Mouse (Mus musculus) 416B (cell line): Measurements from ENCODE around the gene Tor1aip2.

Experiments
- DNase-seq: peaks from one replicate; pipeline ENCODE4 v3.0.0; 2011; ENCODE audit warnings: low read depth

Gene Tor1aip2

DNA sequence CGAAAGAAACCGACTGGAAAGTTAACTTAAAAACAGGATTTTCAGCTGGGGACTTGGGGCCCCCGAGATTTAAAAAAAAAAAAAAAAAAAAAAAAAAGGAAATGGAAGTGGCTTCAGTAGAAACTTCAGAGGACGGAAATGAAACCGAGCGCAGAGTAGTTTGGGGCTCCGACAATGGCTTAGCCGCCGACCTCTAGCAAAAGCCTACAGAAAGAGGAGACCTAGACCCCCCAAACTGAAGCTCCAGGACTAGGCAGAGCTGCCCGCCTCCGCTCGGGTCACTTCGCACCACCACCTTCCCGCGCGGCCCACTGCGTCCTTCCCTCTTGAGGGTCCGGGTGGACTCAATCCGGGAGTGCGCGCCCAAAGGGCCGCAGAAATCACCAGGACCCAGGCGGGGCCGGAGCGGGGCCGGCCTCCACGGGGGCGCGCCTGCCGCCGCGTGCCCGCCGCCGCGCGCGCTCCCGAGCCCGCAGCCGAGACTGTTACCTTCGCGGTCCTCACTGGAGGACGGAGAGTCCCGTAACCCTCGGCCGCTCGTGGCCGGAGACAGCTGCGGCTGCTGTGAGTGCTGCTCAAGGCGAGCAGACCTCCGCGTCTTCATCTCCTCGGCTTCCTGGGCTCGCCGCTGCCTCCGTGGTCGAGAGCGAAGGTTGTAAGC is at the start of gene Tor1aip2:
Gene Tor1aip2 (plus strand): TSS at position 135 of the 661 bp plus-strand sequence.
- DNase-seq, result peak; percentile 88

DNA sequence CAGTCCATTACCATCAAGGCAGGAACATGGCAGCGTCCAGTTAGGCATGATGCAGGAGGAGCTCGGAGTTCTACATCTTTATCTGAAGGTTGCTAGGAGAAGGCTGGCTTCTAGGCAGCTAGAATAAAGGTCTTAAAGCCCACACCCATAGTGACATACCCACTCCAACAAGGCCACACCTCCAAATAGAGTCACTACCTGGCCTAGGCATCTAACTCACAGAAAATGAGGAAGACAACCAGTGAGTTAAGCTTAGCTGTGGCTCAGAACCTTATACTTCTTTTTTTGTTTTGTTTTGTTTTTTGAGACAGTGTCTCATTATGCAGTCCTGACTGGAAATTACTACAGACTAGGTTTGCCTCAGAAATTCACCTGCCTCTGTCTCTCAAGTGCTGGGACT is 47.6 kb upstream of the Tor1aip2 start:
- no peak for DNase-seq

DNA sequence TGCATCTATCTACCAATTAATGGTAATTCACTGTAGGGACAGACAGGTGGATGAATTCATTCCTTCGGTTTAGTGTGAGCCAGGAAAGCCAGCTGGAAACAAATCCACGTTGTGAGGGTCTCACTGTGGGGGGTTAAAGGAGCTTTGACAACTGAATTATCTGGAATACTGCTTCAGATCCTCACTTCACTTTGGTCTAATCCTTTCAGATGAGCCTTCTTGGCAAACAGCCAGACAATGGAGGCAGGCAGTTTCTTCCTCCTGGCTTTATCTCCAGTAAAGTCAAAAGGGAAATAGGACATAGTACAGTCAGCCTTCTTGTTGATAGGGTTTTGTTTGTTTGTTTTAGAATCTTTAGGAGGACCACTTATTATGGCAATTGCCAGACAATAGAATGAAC is 45.8 kb upstream of the Tor1aip2 start:
- DNase-seq, result no peak

DNA sequence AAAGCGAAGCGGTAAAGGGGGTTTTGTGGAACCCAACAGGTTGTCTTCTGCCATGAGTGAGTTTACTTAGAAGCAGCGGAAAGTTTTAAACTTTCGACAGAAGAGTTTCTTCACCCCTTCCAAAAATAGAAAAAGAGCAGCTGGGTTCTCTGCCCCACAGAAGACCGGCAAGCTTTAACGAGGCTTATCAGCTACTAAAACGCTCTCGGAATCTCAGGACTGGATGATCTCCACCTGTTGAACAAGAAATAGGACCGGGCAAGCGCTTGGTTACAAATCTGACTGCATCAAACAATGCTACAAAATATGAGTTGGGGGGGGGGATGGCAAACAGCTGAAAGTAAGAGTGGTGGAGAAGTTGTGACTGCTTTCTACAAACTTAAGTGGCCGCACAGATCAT is 44.8 kb upstream of the Tor1aip2 start:
- no peak for DNase-seq

DNA sequence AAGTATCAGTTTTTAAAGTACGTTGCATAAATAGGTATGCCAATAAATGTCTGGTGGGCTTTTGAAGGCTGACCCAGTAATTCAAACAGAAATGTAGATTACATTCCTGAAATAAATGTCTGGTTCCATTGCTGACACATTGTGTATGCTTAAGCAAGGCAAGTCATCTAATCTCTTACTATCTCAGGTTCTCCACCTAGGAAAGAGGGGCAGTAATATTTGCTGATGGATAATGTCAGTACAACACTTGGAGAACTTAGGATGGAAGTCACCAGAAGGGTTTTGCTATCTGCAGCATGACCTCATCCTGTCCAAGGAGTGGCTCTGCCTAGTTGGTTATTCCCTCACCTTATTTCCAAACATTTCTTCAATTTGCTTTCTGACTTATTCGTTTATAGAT is 40.7 kb upstream of the Tor1aip2 start:
- DNase-seq, result no peak

DNA sequence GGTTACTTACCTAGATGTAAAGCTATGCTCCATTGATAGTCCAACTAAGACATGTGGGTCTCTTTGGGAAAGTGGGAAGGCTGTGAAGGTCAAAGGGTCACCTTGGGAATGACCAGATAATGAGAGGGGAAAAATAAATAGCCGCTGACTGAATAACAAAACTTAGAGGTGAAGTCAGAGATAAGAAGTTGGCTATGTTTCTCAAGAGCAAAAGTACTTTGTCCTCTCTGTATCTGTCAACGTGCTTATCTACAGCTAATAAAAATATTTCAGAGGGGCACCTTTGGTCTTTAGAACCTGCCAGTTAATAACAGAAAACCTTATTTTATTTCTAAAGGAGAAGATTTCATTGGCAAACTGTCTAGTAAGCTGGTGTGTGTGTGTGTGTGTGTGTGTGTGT is 39.6 kb upstream of the Tor1aip2 start:
- no peak for DNase-seq

DNA sequence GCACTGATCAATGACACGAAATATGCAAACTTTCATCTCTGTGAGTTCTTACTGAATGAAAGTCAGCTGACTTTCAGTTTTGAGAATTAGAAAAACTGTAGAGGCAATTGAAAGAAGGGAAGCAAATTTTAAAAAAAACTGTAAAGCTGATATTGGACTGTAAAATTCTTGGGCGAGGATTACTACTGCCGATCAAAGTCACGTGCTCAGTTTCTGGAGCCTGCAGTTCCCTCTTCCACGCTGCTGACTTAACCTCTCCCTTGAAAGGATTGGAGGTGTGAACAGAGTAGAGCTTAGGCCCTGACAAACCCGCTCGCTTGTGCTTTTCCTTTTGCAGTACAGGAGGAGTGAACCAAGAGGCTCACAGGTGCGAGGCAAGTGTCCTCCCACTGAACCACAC is 32.8 kb upstream of the Tor1aip2 start:
- DNase-seq, result no peak

DNA sequence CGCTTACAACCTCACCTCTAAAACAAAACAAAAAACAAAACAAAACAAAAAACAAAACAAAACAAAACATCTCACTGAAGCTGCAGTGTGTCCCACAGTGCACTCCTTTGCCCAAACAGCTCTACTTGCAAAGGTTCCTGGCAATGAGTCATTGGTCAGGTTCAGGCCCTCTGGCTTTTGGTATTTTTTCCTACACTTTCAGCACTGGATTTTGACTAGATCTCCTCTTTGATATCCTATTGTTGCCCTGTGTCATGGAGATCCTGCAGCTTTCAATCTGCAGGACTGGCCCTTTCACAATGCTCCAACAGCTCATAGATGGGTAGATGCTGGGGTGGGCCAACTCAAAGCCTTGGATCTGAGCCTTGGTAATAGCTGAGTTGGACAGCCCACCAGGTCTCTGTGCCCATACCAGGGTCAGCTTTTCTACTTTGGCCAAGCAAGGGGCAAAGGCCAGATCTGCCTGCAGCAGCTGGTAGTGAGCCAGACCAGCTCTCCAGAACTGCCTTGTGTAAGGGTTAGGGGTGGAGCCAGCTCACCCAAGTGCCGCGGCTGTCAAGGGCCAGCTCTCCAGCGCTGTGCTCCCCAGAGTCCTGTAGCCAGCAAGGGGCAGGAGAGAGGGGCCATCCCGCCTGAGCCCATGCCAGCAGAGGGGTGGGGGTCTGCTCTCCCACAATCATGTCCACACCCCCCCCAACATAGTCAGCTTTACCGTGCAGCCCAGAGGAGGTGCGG is 31.8 kb upstream of the Tor1aip2 start:
- DNase-seq, result no peak

DNA sequence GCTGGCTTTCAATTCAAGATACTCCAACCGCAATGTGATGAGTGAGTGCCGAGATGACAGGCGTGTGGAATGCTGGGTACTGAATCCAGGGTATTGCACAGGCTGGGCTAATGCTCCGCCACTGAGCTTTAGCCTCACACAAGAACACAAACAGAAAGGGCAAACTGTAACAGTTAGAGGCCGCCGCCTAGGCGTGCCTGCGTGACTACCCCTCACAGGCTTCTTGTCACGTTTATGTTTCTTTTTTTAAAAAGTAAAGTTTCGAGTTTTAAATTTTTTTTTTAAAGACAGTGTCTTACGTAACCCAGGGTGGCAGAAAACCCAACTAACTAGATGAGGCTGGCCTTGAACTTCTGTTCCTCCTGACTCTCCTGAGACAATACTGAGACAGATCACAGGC is 29.3 kb upstream of the Tor1aip2 start:
- DNase-seq, result no peak

DNA sequence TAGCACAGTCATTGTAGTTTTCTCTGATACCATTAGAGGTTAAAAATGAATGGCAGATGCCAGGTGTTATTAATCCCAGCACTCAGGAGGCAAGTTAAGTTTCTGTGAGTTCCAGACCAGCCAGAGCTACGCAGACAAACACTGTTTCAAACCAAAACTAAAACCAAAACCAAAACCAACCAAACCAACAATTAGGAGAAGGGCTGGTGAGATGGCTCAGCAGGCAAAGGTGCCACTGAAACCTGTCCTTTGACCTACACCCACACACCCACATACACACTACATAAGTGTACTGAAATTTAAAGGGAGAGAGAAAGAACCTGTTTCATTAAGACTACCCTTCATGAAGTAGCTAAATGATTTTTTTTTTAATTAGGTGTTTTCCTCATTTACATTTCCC is 26.2 kb upstream of the Tor1aip2 start:
- DNase-seq, result no peak

DNA sequence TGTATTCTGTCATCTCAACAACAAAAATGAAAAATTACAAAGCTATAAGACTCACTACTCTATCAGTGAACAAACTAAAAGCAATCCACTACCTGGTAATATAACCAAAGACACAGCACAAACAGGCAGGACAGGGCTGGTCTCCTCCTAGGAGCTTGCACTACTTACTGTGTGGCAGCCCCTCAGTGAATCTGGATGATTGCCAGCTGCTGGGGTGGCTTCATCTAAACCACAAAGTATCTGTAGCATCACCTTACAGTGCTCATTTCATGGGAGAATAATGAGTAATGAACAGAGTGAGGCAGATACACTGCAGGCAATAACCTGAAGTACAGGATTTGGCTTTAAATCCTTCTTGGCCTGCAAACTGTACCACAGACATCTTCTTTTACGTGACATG is 15.4 kb upstream of the Tor1aip2 start:
- DNase-seq, result no peak

DNA sequence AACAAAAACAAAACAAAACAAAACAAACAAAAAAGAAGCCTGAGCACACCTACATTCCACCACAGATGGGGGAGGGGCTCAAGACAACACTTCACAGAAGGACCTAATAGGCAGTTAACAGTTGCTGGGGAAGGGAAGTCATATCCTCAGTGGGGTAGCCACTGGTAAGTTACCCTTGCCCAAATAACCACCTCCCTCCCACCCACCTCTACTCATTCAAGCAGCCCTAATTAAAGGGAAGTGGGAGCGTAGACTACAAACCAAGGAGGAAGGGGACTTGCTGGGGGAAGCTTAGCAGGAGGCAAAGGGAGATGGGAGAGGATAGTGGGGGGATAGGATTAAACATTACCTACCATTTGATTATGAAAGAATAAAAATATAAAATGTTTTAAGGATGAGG is 14.8 kb upstream of the Tor1aip2 start:
- DNase-seq, result no peak

DNA sequence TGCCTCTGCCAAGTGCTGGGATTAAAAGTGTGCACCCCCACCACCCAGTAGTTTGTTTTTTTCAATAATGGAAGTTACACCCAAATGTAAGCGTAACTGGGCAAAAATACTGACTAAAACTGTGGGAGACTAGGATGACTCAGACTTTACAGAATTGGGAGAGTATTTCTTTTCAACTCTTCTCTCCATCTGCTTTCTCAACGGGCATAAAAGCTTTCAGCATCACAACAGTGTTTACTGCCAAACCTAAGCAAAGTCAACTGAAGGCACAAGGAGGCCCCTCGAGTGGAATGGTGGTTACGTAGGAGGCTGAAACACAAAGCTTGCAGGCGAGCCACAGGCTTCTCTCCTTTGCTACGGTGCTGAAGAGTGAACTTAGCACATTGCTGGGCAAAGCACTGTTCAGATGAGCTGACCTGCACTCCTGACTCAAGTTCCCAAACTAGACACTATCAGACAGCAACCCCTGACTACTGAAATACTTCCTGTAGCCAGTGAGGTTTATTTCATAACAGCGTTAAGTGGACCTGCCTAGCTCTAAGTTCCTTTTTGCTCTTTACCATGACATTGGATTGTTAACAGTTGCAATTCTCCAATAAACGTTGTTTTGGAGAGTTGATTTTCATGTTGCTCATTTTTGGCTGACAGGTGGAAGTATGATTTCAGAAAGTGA is 10.2 kb upstream of the Tor1aip2 start:
- DNase-seq, result peak; percentile 71

DNA sequence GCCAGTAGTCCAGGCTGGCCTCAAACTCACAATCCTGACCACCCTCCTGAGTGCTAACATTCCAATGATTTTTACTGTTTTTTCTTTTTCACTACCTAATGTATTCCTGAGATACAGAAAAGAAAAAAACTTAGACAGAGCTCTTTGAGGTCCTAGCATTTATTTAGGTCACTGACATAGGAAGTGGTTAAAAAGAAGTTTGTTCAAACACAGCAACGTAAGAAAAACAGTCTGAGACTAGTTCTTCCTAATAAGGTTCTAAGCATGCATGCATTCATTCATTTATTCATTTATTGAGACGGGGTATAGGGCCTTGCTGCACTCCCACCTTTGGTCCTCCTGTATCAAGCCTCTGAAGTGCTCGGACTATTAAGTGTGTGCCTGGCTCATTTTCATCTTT is 7.4 kb upstream of the Tor1aip2 start:
- DNase-seq, result no peak

DNA sequence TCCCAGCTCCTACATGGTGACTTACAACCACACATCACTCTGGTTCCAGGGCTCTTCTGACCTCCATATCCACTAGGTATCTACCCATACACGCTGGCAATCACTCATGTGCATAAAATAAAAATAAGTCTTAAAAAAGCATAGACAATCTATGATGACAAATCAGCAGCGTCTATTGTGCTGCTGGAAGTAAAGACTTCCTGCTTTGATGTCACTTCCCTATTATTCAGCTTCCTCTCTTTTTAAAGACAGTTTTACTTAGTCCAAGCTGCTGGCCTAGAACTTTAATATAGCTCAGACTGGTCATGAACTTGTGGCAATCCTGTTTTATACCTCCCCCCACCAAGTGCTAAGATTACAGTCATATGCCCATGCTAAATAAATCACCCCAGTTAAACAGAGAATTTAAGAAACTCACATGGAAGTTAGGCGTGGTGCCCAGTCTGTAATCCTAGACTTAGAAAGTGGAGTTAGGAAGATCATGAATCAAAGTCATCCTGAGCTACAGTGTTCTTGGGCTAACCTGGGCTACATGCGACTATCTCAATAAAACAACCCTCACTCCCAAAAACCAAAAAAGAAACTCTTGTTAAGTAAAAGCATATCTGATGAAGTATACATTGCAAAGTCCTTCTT is 6.7 kb upstream of the Tor1aip2 start:
- DNase-seq, result peak; percentile 52

DNA sequence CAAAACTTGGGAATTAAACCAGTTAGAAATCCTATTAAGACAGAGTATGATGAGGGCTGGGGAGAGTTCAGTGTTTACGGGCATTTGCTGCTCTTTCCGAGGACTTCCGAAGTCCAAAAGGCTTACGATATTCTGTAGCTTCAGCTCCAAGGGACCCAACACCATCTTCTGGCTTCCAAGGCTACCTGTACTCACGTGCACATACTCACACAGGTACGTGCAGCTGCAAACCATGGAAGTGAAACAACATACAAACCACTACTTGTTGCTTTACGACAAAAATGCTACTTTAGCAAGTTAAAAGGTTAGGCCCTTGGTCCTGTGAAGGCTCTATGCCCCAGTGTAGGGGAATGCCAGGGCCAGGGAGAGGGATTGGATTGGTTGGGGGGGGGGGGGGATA is 1.3 kb upstream of the Tor1aip2 start:
- DNase-seq, result no peak

DNA sequence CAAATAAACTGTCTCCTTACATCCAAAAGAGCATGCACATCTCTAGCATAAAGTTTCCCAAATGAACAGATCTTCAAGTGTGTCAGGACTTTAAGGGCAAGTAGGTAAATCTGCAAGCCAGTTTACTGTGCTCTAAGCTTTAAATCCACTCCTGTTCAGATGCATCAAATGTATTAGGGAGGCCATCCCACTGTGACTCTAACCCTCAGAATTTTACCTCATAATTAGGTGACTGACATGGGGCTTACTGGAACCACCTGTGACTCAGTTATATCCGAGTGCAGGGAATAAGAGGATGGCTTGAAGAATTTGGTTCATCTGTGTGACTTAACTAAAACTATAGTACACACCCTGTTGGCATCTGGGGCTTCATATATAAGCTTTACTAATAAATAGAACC is 542 bp upstream of the Tor1aip2 start:
- DNase-seq, result peak; percentile 17

DNA sequence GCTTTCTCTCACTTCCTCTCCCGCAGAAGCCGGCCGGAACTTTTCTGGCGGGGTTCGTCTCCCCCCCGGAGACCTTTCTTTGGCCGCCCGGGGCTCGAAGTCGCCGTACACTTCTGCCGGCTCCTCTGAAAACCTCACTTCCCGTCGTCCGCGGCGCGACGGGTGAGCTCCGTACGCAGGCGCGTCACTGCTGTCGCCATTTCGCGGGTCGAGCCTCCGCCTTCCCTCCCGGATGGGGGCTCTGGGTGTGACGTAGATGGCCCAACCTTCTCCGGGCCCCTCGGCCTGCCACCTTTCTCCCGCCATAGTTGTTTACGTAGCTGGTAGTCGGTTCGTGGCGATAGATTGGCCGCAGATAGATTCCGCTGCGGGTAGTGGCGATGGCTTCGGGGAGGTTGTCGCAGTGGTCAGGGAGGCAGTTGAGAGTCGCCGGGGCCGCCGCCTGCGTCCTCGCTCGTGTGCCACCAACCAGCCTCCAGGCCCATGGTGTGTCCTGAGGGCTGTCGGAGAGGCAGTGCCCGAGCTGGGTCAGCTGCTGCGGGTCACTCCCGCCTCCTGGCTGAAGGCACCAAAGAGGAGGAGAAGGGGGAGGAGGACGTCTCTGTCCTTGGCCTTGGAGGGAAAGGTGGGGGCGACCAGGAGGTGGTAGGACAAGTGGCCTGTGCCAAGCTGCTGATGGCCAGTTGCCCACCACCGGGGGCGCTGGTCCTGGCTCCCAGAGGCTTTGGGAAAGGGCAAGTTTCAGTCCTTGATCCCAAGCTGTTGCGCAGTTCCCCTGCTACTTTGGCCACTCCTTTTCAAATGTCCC is 931 bp downstream of the Tor1aip2 start, which contains the start of gene Tor1aip1:
Gene Tor1aip1 (minus strand): TSS at position 551 of the 808 bp plus-strand sequence.
- DNase-seq, result peak; percentile 99

DNA sequence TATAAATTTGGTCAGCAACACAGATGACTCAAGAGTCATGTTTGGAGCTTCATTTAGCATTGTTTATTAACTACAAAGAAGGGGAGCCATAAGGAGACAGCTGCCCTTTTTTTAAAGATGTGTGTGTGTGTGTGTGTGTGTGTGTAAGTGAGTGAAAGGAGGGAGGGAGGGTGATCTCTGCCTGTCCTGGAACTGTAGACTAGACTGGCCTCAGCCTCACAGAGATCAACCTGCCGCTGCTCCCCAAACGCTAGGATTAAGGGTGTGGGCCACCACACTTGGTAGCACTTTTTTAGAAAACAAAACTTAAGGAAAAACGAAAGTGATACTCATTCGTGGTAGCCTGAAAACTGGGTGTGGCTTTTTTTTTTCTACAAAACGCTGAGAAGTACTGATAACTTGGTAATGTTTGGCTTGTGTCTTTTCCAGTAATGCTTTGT is 2.0 kb downstream of the Tor1aip2 start:
- peak; percentile 72 for DNase-seq

DNA sequence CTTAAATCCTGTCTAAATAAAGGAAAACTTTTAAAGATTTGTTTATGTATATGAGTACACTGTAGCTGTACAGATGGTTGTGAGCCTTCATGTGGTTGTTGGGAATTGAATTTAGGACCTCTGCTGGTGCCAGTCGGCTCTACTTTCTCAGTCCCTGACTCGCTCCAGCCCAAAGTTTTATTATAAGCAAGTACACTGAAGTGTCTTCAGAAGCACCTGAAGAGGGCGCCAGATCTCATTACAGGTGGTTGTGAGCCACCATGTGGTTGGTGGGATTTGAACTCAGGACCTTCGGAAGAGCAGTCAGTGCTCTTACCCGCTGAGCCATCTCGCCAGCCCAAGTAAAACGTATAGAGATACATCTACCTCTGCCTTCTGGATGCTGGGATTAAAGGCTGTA is 4.8 kb downstream of the Tor1aip2 start:
- DNase-seq, result peak; percentile 72

DNA sequence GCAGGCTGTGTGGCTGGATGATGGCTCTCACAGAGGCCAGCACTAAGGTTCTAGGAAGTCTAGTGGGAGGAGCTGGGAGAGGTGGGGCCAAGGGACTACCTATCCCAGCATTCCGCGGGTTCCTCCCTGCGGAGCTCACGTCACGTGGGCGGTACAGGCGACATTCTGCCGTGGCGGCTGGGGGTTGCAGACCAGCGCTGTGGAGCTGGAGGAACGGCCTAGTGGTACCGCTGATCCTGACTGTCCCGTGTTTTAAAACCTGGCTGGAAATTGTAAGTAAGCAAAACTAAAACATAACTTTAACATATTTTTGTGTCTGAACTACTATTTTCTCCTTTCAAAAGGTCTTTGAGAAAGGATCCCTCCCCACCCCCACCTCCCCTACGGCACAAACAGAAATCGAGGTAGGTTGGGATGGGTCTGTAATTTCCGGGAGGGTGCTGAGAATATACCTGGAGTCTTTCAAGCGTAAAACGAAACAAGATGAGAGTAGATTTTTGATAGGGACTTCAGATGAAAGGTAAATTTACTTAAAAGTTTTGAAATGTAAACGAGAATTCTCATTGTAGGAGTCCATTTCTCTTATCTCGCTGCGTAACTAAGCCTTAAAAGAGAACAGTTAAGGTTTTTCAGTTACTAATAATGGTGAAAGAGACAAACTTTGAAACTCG is 5.7 kb downstream of the Tor1aip2 start:
- peak; percentile 97 for DNase-seq
